Mouse (Mus musculus): ENCODE results near the gene Dhrs1. TPM values are rescaled to one million over a fixed set of nuclear protein-coding genes. Genes with fewer than 3 reads are reported as not detected.

The Dhrs1 gene
- 25.3 TPM in 2 replicates for total RNA-seq (2017)

GRCm38 (mm10) chr14:55745180-55745860 is at the start of gene Dhrs1, which contains the start of gene Nop9:
TSS of gene Dhrs1 (minus strand) at chr14:55745690.
TSS of gene Nop9 (plus strand) at chr14:55745693.
- ATAC-seq (replicated peaks in 1 of 2; ENCODE audit: insufficient read depth in 1 of 2, low FRiP score in 2 of 2, low TSS enrichment in 1 of 2, low read depth in 1 of 2, poor library complexity in 2 of 2, severe bottlenecking in 2 of 2): peak; percentile 73 to 74

DNA sequence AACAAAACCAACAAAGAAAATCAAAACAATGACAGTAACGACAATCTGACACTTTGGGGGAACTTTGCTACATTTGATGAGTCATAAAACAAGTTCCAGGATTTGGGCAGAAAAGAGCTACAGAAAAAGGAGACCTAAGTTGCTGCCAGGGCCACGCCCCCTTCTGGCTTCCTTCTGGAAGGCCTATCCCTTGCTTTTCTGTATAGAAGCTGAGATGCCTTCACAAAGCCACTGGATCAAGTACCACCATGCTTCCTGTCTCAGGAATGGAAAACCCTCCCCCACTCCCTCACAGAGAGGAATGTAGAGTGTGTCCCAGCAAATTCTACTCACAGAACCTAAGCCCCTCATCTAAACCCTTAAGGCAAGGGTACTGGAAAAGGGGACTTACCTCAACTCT is 48.5 kb upstream of the Dhrs1 start:
- ATAC-seq (replicated peaks in 1 of 2; ENCODE audit: insufficient read depth in 1 of 2, low FRiP score in 2 of 2, low TSS enrichment in 1 of 2, low read depth in 1 of 2, poor library complexity in 2 of 2, severe bottlenecking in 2 of 2): no peak

- ATAC-seq (replicated peaks in 1 of 2; ENCODE audit: insufficient read depth in 1 of 2, low FRiP score in 2 of 2, low TSS enrichment in 1 of 2, low read depth in 1 of 2, poor library complexity in 2 of 2, severe bottlenecking in 2 of 2): no peak
These were observed 48.0 kb upstream of the Dhrs1 start for GRCm38 (mm10) chr14:55793461-55793860.

DNA sequence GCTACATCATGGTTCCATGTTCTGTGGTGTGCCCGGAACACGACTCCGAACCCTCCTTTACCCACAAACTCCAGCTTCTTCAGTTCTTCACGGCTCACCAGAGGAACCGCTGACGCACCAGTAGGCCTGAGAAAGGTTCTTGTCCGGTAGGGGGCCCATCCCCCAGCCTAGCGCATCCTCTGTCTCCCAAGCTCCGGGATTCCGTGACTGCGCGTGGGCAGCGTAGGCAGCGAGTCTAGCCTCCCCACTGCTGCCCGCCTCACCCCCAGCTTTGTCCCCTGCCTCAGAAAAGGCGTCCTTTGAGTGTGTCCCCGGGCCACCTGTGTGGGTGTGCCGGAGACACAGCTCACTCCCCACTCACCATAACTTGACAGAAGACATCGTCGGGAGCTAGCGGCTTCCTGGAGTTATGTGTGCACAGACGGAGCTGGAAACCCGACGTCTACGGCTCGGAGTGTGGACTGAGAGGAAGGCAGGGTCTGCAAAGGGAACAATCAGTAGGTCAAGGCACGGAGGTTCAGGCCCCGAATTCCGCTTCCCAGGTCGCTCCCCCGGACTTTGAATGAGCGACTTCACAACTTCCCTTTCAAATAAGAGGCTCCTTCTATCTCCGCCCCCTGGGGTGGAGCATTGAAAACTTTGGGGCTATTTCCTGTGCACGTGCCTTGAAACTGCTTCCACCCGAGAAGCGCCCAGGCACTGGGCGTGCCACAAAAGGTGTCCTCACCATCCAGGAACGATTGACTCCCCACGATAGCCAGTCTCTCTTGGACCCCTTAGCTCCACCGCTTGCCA is 43.0 kb upstream of the Dhrs1 start, which contains the start of gene Ripk3:
Gene Ripk3 (minus strand): TSS at position 610 of the 795 bp plus-strand sequence.
- ATAC-seq (replicated peaks in 1 of 2; ENCODE audit: insufficient read depth in 1 of 2, low FRiP score in 2 of 2, low TSS enrichment in 1 of 2, low read depth in 1 of 2, poor library complexity in 2 of 2, severe bottlenecking in 2 of 2): peak; percentile 81 to 86

DNA sequence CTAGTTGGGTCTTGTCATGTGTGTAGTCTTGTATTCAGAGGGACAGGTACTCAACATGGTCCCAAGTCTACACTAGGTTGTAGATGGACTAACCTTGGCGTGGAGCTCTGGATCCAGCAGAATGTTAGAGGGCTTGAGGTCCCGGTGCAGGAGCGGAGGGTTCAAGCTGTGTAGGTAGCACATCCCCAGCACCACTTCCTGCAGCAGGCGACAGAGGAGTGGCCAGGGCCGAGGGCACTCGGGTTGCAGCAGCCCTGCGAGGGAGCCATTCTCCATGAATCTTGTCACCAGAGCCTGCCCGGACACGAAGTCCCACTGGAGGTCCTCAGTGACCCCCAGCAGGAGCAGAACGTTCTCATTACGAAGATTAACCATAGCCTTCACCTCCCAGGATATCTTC is 42.2 kb upstream of the Dhrs1 start:
- no peak for ATAC-seq (replicated peaks in 1 of 2; ENCODE audit: insufficient read depth in 1 of 2, low FRiP score in 2 of 2, low TSS enrichment in 1 of 2, low read depth in 1 of 2, poor library complexity in 2 of 2, severe bottlenecking in 2 of 2)

DNA sequence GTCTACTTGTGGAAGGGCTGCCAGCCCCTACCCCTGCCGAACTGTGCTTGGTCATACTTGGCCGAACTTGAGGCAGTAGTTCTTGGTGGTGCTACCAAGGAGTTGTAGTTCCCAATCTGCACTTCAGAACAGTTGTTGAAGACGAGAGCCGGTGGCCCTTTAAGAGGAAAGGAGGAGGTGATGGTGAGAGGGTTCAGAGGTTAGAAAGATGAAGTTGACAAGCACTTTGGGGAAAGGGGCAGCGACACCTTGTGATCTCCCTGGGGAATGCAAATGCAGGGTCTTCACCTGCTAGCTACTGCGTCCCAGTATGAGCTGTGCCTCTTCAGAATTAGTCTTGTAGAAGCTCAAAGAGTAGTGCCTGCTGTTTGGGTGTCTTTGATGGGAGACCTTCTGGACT is 39.7 kb upstream of the Dhrs1 start:
- no peak for ATAC-seq (replicated peaks in 1 of 2; ENCODE audit: insufficient read depth in 1 of 2, low FRiP score in 2 of 2, low TSS enrichment in 1 of 2, low read depth in 1 of 2, poor library complexity in 2 of 2, severe bottlenecking in 2 of 2)

- ATAC-seq (replicated peaks in 1 of 2; ENCODE audit: insufficient read depth in 1 of 2, low FRiP score in 2 of 2, low TSS enrichment in 1 of 2, low read depth in 1 of 2, poor library complexity in 2 of 2, severe bottlenecking in 2 of 2): no peak
These were observed 38.4 kb upstream of the Dhrs1 start, which contains the start of gene Adcy4 for GRCm38 (mm10) chr14:55783958-55784235. TSS of gene Adcy4 (minus strand) at chr14:55784095.

DNA sequence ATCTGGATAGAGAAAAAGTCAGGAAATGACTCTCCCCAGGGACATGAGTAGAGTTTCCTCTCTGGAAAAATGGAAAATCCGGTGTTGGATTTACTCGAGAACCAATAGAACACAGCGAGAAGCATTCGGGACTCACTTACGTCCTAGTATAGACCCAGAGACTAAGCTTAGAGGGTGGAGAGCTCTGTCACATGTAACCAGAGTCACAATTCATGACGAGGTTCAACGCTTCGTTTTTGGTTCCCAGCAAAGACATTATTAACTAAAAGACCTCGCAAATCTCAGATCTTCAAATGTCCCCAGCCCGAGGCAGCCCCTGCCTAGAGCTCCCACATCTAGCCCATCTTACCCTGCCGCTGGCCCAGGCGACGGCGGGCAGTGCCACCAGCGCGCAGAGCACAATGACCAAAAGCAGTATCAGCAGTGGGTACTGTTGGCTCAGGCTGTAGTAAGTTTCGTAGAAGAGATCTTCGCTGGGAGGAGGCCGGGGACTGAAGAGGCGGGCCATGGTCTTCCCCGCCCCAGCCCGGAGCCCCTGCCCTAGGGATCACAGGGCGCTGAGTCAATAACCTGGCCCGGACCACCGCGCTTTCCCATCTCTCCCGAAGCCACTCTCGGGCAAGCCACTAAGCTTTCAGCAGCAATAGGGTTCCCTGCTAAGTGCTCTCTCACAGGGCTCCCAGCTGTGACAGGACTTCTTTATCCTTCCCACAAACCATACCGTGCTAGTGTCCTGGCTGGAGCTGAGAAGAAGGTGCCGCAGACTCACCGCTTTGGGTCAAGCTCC is 37.9 kb upstream of the Dhrs1 start:
- ATAC-seq (replicated peaks in 1 of 2; ENCODE audit: insufficient read depth in 1 of 2, low FRiP score in 2 of 2, low TSS enrichment in 1 of 2, low read depth in 1 of 2, poor library complexity in 2 of 2, severe bottlenecking in 2 of 2): no peak

GRCm38 (mm10) chr14:55782361-55782960 is 37.0 kb upstream of the Dhrs1 start:
- ATAC-seq (replicated peaks in 1 of 2; ENCODE audit: insufficient read depth in 1 of 2, low FRiP score in 2 of 2, low TSS enrichment in 1 of 2, low read depth in 1 of 2, poor library complexity in 2 of 2, severe bottlenecking in 2 of 2): no peak

GRCm38 (mm10) chr14:55781310-55781709 is 35.8 kb upstream of the Dhrs1 start:
- ATAC-seq (replicated peaks in 1 of 2; ENCODE audit: insufficient read depth in 1 of 2, low FRiP score in 2 of 2, low TSS enrichment in 1 of 2, low read depth in 1 of 2, poor library complexity in 2 of 2, severe bottlenecking in 2 of 2): peak; percentile 85 to 87

DNA sequence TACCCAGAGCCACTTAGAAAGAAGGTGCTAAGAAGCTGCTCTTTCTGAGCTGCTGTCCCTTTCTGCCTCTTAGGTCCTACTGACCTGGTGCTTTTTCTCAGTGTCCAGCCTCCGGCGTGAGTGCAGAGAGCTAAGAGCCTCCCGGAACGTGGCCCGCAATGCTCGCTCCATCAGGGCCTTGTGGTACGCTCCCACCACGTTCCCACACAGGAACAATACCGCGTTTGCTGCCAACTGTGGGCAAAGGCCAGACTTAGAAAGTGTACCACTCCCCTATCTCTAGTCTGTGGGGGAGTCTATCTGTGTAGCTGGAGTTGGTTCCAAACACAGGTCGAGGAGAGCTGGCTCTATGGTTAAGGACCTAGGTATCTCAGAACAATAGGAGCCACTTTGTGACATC is 35.2 kb upstream of the Dhrs1 start:
- no peak for ATAC-seq (replicated peaks in 1 of 2; ENCODE audit: insufficient read depth in 1 of 2, low FRiP score in 2 of 2, low TSS enrichment in 1 of 2, low read depth in 1 of 2, poor library complexity in 2 of 2, severe bottlenecking in 2 of 2)

GRCm38 (mm10) chr14:55779656-55780055 is 34.2 kb upstream of the Dhrs1 start:
- ATAC-seq (replicated peaks in 1 of 2; ENCODE audit: insufficient read depth in 1 of 2, low FRiP score in 2 of 2, low TSS enrichment in 1 of 2, low read depth in 1 of 2, poor library complexity in 2 of 2, severe bottlenecking in 2 of 2): no peak

- no peak for ATAC-seq (replicated peaks in 1 of 2; ENCODE audit: insufficient read depth in 1 of 2, low FRiP score in 2 of 2, low TSS enrichment in 1 of 2, low read depth in 1 of 2, poor library complexity in 2 of 2, severe bottlenecking in 2 of 2)
These were observed 33.2 kb upstream of the Dhrs1 start for GRCm38 (mm10) chr14:55778686-55779085.

DNA sequence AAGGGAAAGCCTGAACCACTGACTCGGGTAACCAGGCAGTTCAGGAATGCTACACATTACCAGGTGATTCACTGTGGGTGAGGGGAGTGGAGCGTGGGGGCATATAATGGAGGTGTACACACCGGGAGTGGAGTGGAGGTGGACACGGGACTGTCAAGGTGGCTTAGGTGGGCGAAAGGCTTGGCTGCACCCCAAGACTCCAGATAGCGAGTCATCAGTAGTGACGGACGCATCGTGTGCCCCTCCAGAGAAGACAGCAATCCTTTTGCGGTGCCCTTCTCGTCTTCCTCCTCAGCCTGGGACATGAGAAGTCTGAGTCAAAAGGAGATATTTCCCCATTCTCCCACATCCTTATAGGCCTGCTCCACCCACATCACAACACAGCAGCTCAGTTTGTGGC is 32.3 kb upstream of the Dhrs1 start:
- no peak for ATAC-seq (replicated peaks in 1 of 2; ENCODE audit: insufficient read depth in 1 of 2, low FRiP score in 2 of 2, low TSS enrichment in 1 of 2, low read depth in 1 of 2, poor library complexity in 2 of 2, severe bottlenecking in 2 of 2)

DNA sequence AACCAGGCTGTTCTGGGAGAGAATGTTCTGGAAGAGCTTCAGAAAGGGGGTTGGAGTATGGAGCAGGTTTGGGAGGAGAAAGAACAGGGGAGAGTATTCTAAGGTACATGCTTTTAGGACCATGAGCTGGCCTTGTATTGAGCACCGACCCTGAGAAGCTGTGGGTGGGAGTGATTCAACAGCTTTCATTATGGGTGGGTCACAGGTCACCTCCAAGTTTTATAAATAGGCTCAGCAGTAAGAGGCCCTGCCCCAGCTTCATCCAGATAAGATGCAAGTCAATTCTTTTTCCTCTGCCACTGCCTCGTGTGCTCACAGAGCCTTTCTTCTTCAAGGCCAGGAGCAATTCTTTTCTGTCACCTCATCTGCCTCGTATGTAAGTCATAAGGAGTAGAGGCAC is 31.7 kb upstream of the Dhrs1 start:
- ATAC-seq (replicated peaks in 1 of 2; ENCODE audit: insufficient read depth in 1 of 2, low FRiP score in 2 of 2, low TSS enrichment in 1 of 2, low read depth in 1 of 2, poor library complexity in 2 of 2, severe bottlenecking in 2 of 2): no peak

DNA sequence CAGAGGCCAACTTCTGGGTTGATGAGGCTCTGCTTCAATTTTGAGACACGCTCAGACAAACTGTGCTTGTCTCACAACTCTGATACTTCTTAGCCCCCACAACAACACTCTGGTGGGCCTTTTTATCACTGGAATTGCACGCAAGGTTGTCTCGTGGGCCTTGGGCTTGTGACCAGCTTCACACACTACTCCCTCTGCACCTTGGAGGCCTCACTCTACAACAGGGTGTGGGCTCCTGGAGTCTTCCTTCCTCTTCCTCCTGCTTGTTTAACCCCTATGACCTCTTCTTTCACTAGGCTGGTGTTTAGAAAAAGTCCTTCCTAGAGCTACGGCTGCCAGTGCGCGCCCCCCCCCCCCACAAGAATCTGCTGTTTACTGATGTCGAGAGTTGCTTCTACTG is 31.2 kb upstream of the Dhrs1 start:
- ATAC-seq (replicated peaks in 1 of 2; ENCODE audit: insufficient read depth in 1 of 2, low FRiP score in 2 of 2, low TSS enrichment in 1 of 2, low read depth in 1 of 2, poor library complexity in 2 of 2, severe bottlenecking in 2 of 2): no peak

DNA sequence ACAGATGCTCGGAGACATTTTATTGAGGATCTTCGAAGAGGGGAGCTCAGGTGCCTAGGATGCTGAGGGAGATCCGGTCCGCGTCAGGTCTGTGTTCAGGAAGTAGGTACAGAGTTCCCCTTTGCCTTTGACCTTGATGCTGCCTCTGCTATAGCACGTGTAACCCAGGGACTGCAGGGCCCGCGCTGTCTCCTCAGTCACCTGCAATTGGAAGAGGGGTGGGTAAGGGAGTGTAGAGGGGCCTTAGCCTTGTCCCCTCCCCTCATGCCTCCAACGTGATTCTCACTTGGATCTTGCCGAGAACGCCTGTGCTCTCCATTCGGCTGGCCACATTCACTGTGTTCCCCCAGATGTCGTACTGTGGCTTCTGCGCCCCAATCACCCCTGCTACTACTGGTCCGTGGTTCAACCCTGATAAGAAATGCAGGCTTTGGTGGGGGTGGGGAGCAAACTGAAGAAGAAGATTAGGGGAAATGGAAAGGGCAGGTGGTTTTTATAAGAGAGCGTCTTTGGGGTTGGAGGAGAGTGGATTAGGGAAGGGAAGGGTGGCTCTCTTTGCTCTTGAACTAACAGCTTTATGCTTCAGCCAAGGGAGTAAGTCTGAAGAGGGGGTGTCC is 23.7 kb upstream of the Dhrs1 start:
- ATAC-seq (replicated peaks in 1 of 2; ENCODE audit: insufficient read depth in 1 of 2, low FRiP score in 2 of 2, low TSS enrichment in 1 of 2, low read depth in 1 of 2, poor library complexity in 2 of 2, severe bottlenecking in 2 of 2): no peak
